Mouse (Mus musculus) splenic B cell, adult 2 months (primary cell): Measurements from ENCODE around the gene Hspb8.

Experiments
- DNase-seq: peaks from one replicate; pipeline ENCODE4 v3.0.0-alpha.2; 2011; ENCODE audit warnings: low read depth, low spot score
- H3K27me3 ChIP-seq: 2 replicates; pipeline ENCODE4 v1.6.1; 2012; ENCODE audit warnings: mild to moderate bottlenecking, low read length, moderate library complexity, mixed read lengths; ENCODE audit not compliant: control insufficient read depth, poor library complexity, insufficient read depth, severe bottlenecking
- H3K36me3 ChIP-seq: 2 replicates; pipeline ENCODE4 v1.6.1; 2012; ENCODE audit warnings: mild to moderate bottlenecking, low read length, moderate library complexity, mixed read lengths; ENCODE audit not compliant: control insufficient read depth, poor library complexity, insufficient read depth, severe bottlenecking

The Hspb8 gene

GRCm38 (mm10) chr5:116422699-116423201 is at the start of gene Hspb8:
Gene Hspb8 (minus strand): TSS chr5:116422864.
- DNase-seq, result no peak
- H3K27me3 ChIP-seq, result no peaks in the 10 kb centered on the region
- H3K36me3 ChIP-seq, result no peaks in the 10 kb centered on the region

GRCm38 (mm10) chr5:116461354-116462042 is 38.8 kb upstream of the Hspb8 start:
- DNase-seq, result no peak
- no peaks in the 10 kb centered on the region for H3K27me3 ChIP-seq

GRCm38 (mm10) chr5:116459970-116460369 is 37.3 kb upstream of the Hspb8 start:
- Histone ChIP-seq H3K36me3 (no peaks in the 10 kb centered on the region), H3K27me3 (no peaks in the 10 kb centered on the region; the same call in 1 of the 2 replicates)
- no peak for DNase-seq

More at GRCm38 (mm10) chr5:116461354-116462042, 38.8 kb upstream of the Hspb8 start:
- H3K36me3 ChIP-seq, result no peaks in the 10 kb centered on the region

GRCm38 (mm10) chr5:116457791-116458190 is 35.1 kb upstream of the Hspb8 start:
- DNase-seq, result no peak
- no peaks in the 10 kb centered on the region for H3K36me3 ChIP-seq
- no peaks in the 10 kb centered on the region; the same call in 1 of the 2 replicates for H3K27me3 ChIP-seq

GRCm38 (mm10) chr5:116456796-116457515 is 34.3 kb upstream of the Hspb8 start:
- no peaks in the 10 kb centered on the region for H3K36me3 ChIP-seq
- no peak for DNase-seq
- H3K27me3 ChIP-seq, result peaks cover under 1% of the 10 kb centered on the region; the same call in 1 of the 2 replicates

- Histone ChIP-seq H3K36me3 (no peaks in the 10 kb centered on the region), H3K27me3 (peaks cover 2% of the 10 kb centered on the region; the same call in 1 of the 2 replicates)
- DNase-seq, result no peak
Measured at GRCm38 (mm10) chr5:116453401-116453851, 30.8 kb upstream of the Hspb8 start.

GRCm38 (mm10) chr5:116450901-116451300 is 28.2 kb upstream of the Hspb8 start:
- DNase-seq, result no peak
- Histone ChIP-seq H3K36me3 (no peaks in the 10 kb centered on the region), H3K27me3 (peaks cover 2% of the 10 kb centered on the region; the same call in 1 of the 2 replicates)

GRCm38 (mm10) chr5:116449522-116450225 is 27.0 kb upstream of the Hspb8 start:
- H3K36me3 ChIP-seq, result no peaks in the 10 kb centered on the region
- peaks cover 2% of the 10 kb centered on the region; the same call in 1 of the 2 replicates for H3K27me3 ChIP-seq
- DNase-seq, result no peak

- Histone ChIP-seq H3K27me3 (peaks cover 2% of the 10 kb centered on the region; the same call in 1 of the 2 replicates), H3K36me3 (no peaks in the 10 kb centered on the region)
- no peak for DNase-seq
Measured at GRCm38 (mm10) chr5:116448409-116449191, 25.9 kb upstream of the Hspb8 start.

- H3K27me3 ChIP-seq, result peaks cover 2% of the 10 kb centered on the region; the same call in 1 of the 2 replicates
- H3K36me3 ChIP-seq, result no peaks in the 10 kb centered on the region
- DNase-seq, result no peak
Measured at GRCm38 (mm10) chr5:116447821-116448350, 25.2 kb upstream of the Hspb8 start.

GRCm38 (mm10) chr5:116446552-116446951 is 23.9 kb upstream of the Hspb8 start:
- DNase-seq, result no peak
- H3K27me3 ChIP-seq, result no peaks in the 10 kb centered on the region

GRCm38 (mm10) chr5:116445634-116446367 is 23.1 kb upstream of the Hspb8 start:
- Histone ChIP-seq H3K36me3 (no peaks in the 10 kb centered on the region), H3K27me3 (no peaks in the 10 kb centered on the region)
- no peak for DNase-seq

More at GRCm38 (mm10) chr5:116446552-116446951, 23.9 kb upstream of the Hspb8 start:
- H3K36me3 ChIP-seq, result no peaks in the 10 kb centered on the region

GRCm38 (mm10) chr5:116444517-116444916 is 21.9 kb upstream of the Hspb8 start:
- no peaks in the 10 kb centered on the region for H3K36me3 ChIP-seq
- H3K27me3 ChIP-seq, result no peaks in the 10 kb centered on the region
- DNase-seq, result no peak
